Comparison of ENCODE assay signal across 11 mouse cellular contexts in the genomic region with DNA sequence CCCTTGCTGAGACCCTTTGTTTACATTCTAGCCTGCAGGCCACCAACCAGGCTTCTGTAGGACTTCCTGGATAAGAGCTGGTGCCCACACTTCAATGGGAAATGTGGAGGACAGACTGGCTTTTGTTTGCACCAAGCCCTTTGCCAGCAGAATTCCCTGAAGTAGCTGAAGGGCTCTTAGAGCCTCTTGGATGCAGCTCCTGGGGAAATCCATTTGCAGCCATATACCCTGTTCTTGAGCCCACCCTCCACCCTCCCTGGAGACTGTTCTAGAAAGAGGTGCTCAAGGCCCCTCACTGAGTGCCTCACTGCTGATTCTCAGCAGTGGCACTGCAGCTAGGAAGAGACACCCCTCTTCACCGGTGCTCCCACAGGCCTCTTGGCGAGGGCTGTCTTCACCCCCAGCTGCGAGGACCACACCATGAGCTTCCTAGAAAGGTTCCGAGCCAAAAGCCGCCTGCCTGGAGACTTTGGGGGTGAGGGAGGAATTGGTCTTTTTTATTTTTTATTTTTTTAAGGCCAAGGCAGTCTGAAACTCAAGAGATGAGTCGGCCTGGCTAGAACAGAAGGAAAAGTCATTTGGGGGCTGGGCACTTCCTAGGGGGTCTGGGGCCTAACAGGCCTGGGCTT. TPM values are rescaled to one million over a fixed set of nuclear protein-coding genes. Genes with fewer than 3 reads are reported as not detected.
DNase-seq lines count a peak whose midpoint lies in the region; ATAC-seq and TF ChIP-seq lines count a peak whose summit lies in the region.
"Had no signal": no experiment of that assay in that cellular context is flagged by ENCODE, and none has a peak within 500 bp of the region (broad histone marks: within the 10 kb centered on the region; RNA-seq: fewer than 3 reads in every experiment).

No protein-coding gene starts in this region.

- no peak overlapping the region for H3K4me2 ChIP-seq in forebrain, embryonic 12.5 days
- no peak overlapping the region for H3K4me2 ChIP-seq in forebrain, embryonic 13.5 days
- H3K4me2 ChIP-seq in liver, embryonic 13.5 days: no peak overlapping the region
- H3K4me2 ChIP-seq in liver, embryonic 12.5 days: no peak overlapping the region
- H3K4me2 ChIP-seq in limb, embryonic 11.5 days (ENCODE audit: low read depth, severe bottlenecking): no peak overlapping the region
- H3K4me2 ChIP-seq: midbrain, embryonic 12.5 days had no signal

- no peak for TF ChIP-seq POLR2A in small intestine, adult 2 months (IDR thresholded peaks at IDR 0.05; ENCODE audit: low read depth, low read length)

- no peak for TF ChIP-seq CTCF in small intestine, adult 2 months (IDR thresholded peaks at IDR 0.05; ENCODE audit: extremely low read depth, insufficient read length, insufficient replicate concordance, low read depth, low read length)

- H3K27ac ChIP-seq in forebrain, embryonic 12.5 days: 0 out of 2 replicates have a peak overlapping the region, but pooled peaks have one; percentile 25
- no peak overlapping the region for H3K27ac ChIP-seq in forebrain, embryonic 13.5 days
- peak overlapping the region; percentile 50 for H3K27ac ChIP-seq in liver, embryonic 13.5 days
- no peak overlapping the region for H3K27ac ChIP-seq in liver, embryonic 12.5 days
- 0 out of 2 replicates have a peak overlapping the region, but pooled peaks have one; percentile 2 for H3K27ac ChIP-seq in limb, embryonic 11.5 days (replicated peaks; ENCODE audit: low read depth, low read length)
- peak overlapping the region; percentile 92 for H3K27ac ChIP-seq in small intestine, adult 2 months (ENCODE audit: insufficient read depth, low read depth, low read length)

- H3K36me3 ChIP-seq in forebrain, embryonic 12.5 days (replicated peaks): peaks cover 70% of the 10 kb centered on the region
- H3K36me3 ChIP-seq in forebrain, embryonic 13.5 days (ENCODE audit: poor library complexity, severe bottlenecking): peaks cover 76% of the 10 kb centered on the region
- peaks cover 56% of the 10 kb centered on the region for H3K36me3 ChIP-seq in liver, embryonic 13.5 days
- H3K36me3 ChIP-seq in liver, embryonic 12.5 days: peaks cover 65% of the 10 kb centered on the region
- peaks cover 23% of the 10 kb centered on the region; the same call in 1 of the 2 replicates for H3K36me3 ChIP-seq in limb, embryonic 11.5 days (ENCODE audit: control insufficient read depth, insufficient read depth, low read length)
- peaks cover 68% of the 10 kb centered on the region for H3K36me3 ChIP-seq in small intestine, adult 2 months (ENCODE audit: control insufficient read depth, insufficient read depth, low read length)

- H3K9me3 ChIP-seq in forebrain, embryonic 12.5 days: no peaks in the 10 kb centered on the region
- no peaks in the 10 kb centered on the region for H3K9me3 ChIP-seq in forebrain, embryonic 13.5 days (replicated peaks)
- H3K9me3 ChIP-seq in liver, embryonic 13.5 days (replicated peaks): no peaks in the 10 kb centered on the region
- no peaks in the 10 kb centered on the region for H3K9me3 ChIP-seq in liver, embryonic 12.5 days (replicated peaks)
- no peaks in the 10 kb centered on the region for H3K9me3 ChIP-seq in limb, embryonic 11.5 days (ENCODE audit: control insufficient read depth, low read length)
- H3K9me3 ChIP-seq: midbrain, embryonic 12.5 days had no signal

- peaks cover 16% of the 10 kb centered on the region for H3K4me1 ChIP-seq in forebrain, embryonic 12.5 days
- H3K4me1 ChIP-seq in forebrain, embryonic 13.5 days: peaks cover 23% of the 10 kb centered on the region
- peaks cover 11% of the 10 kb centered on the region for H3K4me1 ChIP-seq in liver, embryonic 13.5 days (replicated peaks)
- H3K4me1 ChIP-seq in liver, embryonic 12.5 days: peaks cover 15% of the 10 kb centered on the region
- H3K4me1 ChIP-seq in limb, embryonic 11.5 days (ENCODE audit: control insufficient read depth, insufficient read depth, low read length): peaks cover 26% of the 10 kb centered on the region
- H3K4me1 ChIP-seq in small intestine, adult 2 months (ENCODE audit: control insufficient read depth, insufficient read depth, insufficient read length, low read length): peaks cover 10% of the 10 kb centered on the region; the same call in 1 of the 2 replicates

- H3K4me3 ChIP-seq in forebrain, embryonic 12.5 days (replicated peaks): no peak overlapping the region
- H3K4me3 ChIP-seq in forebrain, embryonic 13.5 days: no peak overlapping the region
- no peak overlapping the region for H3K4me3 ChIP-seq in liver, embryonic 13.5 days (replicated peaks)
- H3K4me3 ChIP-seq in liver, embryonic 12.5 days: no peak overlapping the region
- no peak overlapping the region for H3K4me3 ChIP-seq in limb, embryonic 11.5 days (ENCODE audit: low read depth, low read length)
- H3K4me3 ChIP-seq in small intestine, adult 2 months (ENCODE audit: low read depth, low read length): no peak overlapping the region
- H3K4me3 ChIP-seq: midbrain, embryonic 12.5 days had no signal

- WGBS in forebrain, embryonic 12.5 days: 82% methylated on average over 6 of the region's 6 CpGs
- 86% methylated on average over 6 of the region's 6 CpGs for WGBS in forebrain, embryonic 13.5 days
- 80% methylated on average over 6 of the region's 6 CpGs for WGBS in liver, embryonic 13.5 days (ENCODE audit: insufficient replicate concordance)
- WGBS in liver, embryonic 12.5 days (ENCODE audit: insufficient replicate concordance): 83% methylated on average over 6 of the region's 6 CpGs
- 81% methylated on average over 6 of the region's 6 CpGs for WGBS in limb, embryonic 11.5 days
- 79% methylated on average over 6 of the region's 6 CpGs for WGBS in small intestine, adult 2 months

- no peak for ATAC-seq in forebrain, embryonic 12.5 days (ENCODE audit: low FRiP score)
- ATAC-seq in forebrain, embryonic 13.5 days: no peak
- no peak for ATAC-seq in liver, embryonic 13.5 days (ENCODE audit: low read depth)
- no peak for ATAC-seq in liver, embryonic 12.5 days
- ATAC-seq in limb, embryonic 11.5 days (ENCODE audit: insufficient number of reproducible peaks, low FRiP score, low TSS enrichment, low read depth): no peak

- no peak for DNase-seq in liver, embryonic 13.5 days
- no peak for DNase-seq in limb, embryonic 11.5 days (ENCODE audit: low spot score)
- no peak for DNase-seq in c-Kit-positive CD71-positive TER-119-positive erythroid progenitor cells, embryonic 14.5 days (ENCODE audit: low spot score)
- DNase-seq in adrenal gland, postnatal 4 days (ENCODE audit: low spot score in 2 of 2): no peak
- DNase-seq: cerebellum, adult 18-20 months; thymus, postnatal 4 days had no signal

- no peak overlapping the region for H3K9ac ChIP-seq in forebrain, embryonic 12.5 days
- no peak overlapping the region for H3K9ac ChIP-seq in forebrain, embryonic 13.5 days
- no peak overlapping the region for H3K9ac ChIP-seq in liver, embryonic 13.5 days
- no peak overlapping the region for H3K9ac ChIP-seq in liver, embryonic 12.5 days
- 0 out of 2 replicates have a peak overlapping the region, but pooled peaks have one; percentile 7 for H3K9ac ChIP-seq in limb, embryonic 11.5 days (ENCODE audit: low read length)
- H3K9ac ChIP-seq: midbrain, embryonic 12.5 days had no signal

- no peaks in the 10 kb centered on the region for H3K27me3 ChIP-seq in forebrain, embryonic 12.5 days
- H3K27me3 ChIP-seq in forebrain, embryonic 13.5 days: no peaks in the 10 kb centered on the region
- H3K27me3 ChIP-seq in liver, embryonic 13.5 days: no peaks in the 10 kb centered on the region
- H3K27me3 ChIP-seq in liver, embryonic 12.5 days (replicated peaks): no peaks in the 10 kb centered on the region
- no peaks in the 10 kb centered on the region for H3K27me3 ChIP-seq in limb, embryonic 11.5 days (ENCODE audit: control insufficient read depth, insufficient read depth, low read length)
- H3K27me3 ChIP-seq in small intestine, adult 2 months (ENCODE audit: control insufficient read depth, insufficient read depth, low read length): no peaks in the 10 kb centered on the region
- H3K27me3 ChIP-seq: midbrain, embryonic 12.5 days had no signal

RNA-seq across cellular contexts. Expression of gene Eva1b, which starts 14.8 kb away (rescaled TPM):
- polyA plus RNA-seq in forebrain, embryonic 12.5 days (2016; fragmentation: Nextera tagmentation; extraction: Ambion mirVana): 13.1 and 15.9 TPM in 2 replicates
- polyA plus RNA-seq in forebrain, embryonic 13.5 days (2015; fragmentation: Nextera tagmentation; extraction: Ambion mirVana): 7.9 and 8.1 TPM in 2 replicates
- 11.8 and 13.3 TPM in 2 replicates for polyA plus RNA-seq in liver, embryonic 13.5 days (2015; fragmentation: Nextera tagmentation; extraction: Ambion mirVana)
- polyA plus RNA-seq in liver, embryonic 12.5 days (2016; fragmentation: Nextera tagmentation; extraction: Ambion mirVana): 19.3 and 19.5 TPM in 2 replicates
- 64.3 and 70.3 TPM in 2 replicates for polyA plus RNA-seq in limb, embryonic 11.5 days (2014; fragmentation: Nextera tagmentation; extraction: Ambion mirVana)
- polyA plus RNA-seq in small intestine, adult 2 months (2012; rRNA removed): 45.0 and 54.3 TPM in 2 replicates
- 10 to 100 TPM; 67.2 to 69.6 TPM for total RNA-seq in adrenal gland, postnatal 4 days (2021)

RNA-seq across cellular contexts. Expression of gene Stk40, which starts 29.0 kb away (rescaled TPM):
- polyA plus RNA-seq in forebrain, embryonic 12.5 days (2016; fragmentation: Nextera tagmentation; extraction: Ambion mirVana): 42.8 and 48.5 TPM in 2 replicates
- 34.2 and 36.1 TPM in 2 replicates for polyA plus RNA-seq in forebrain, embryonic 13.5 days (2015; fragmentation: Nextera tagmentation; extraction: Ambion mirVana)
- polyA plus RNA-seq in liver, embryonic 13.5 days (2015; fragmentation: Nextera tagmentation; extraction: Ambion mirVana): 13.9 and 15.9 TPM in 2 replicates
- 22.4 and 23.0 TPM in 2 replicates for polyA plus RNA-seq in liver, embryonic 12.5 days (2016; fragmentation: Nextera tagmentation; extraction: Ambion mirVana)
- 27.8 and 30.4 TPM in 2 replicates for polyA plus RNA-seq in limb, embryonic 11.5 days (2014; fragmentation: Nextera tagmentation; extraction: Ambion mirVana)
- polyA plus RNA-seq in small intestine, adult 2 months (2012; rRNA removed): 14.5 and 24.0 TPM in 2 replicates
- total RNA-seq in adrenal gland, postnatal 4 days (2021): 10 to 100 TPM; 25.9 to 30.5 TPM

RNA-seq across cellular contexts. Expression of gene Sh3d21, which starts 30.5 kb away (rescaled TPM):
- polyA plus RNA-seq in forebrain, embryonic 12.5 days (2016; fragmentation: Nextera tagmentation; extraction: Ambion mirVana): 0.96 and 1.5 TPM in 2 replicates
- 0.39 and 0.41 TPM in 2 replicates for polyA plus RNA-seq in forebrain, embryonic 13.5 days (2015; fragmentation: Nextera tagmentation; extraction: Ambion mirVana)
- 0.82 and 1.3 TPM in 2 replicates for polyA plus RNA-seq in liver, embryonic 13.5 days (2015; fragmentation: Nextera tagmentation; extraction: Ambion mirVana)
- 1.3 and 1.6 TPM in 2 replicates for polyA plus RNA-seq in liver, embryonic 12.5 days (2016; fragmentation: Nextera tagmentation; extraction: Ambion mirVana)
- 5.4 and 5.5 TPM in 2 replicates for polyA plus RNA-seq in limb, embryonic 11.5 days (2014; fragmentation: Nextera tagmentation; extraction: Ambion mirVana)
- 5.2 and 6.5 TPM in 2 replicates for polyA plus RNA-seq in small intestine, adult 2 months (2012; rRNA removed)
- total RNA-seq in adrenal gland, postnatal 4 days (2021): 1 to 10 TPM; 4.2 to 4.3 TPM

RNA-seq across cellular contexts. Expression of gene Lsm10, which starts 36.3 kb away (rescaled TPM):
- 41.9 and 46.6 TPM in 2 replicates for polyA plus RNA-seq in forebrain, embryonic 12.5 days (2016; fragmentation: Nextera tagmentation; extraction: Ambion mirVana)
- 55.9 and 56.0 TPM in 2 replicates for polyA plus RNA-seq in forebrain, embryonic 13.5 days (2015; fragmentation: Nextera tagmentation; extraction: Ambion mirVana)
- polyA plus RNA-seq in liver, embryonic 13.5 days (2015; fragmentation: Nextera tagmentation; extraction: Ambion mirVana): 31.1 and 31.3 TPM in 2 replicates
- 34.5 and 36.7 TPM in 2 replicates for polyA plus RNA-seq in liver, embryonic 12.5 days (2016; fragmentation: Nextera tagmentation; extraction: Ambion mirVana)
- polyA plus RNA-seq in limb, embryonic 11.5 days (2014; fragmentation: Nextera tagmentation; extraction: Ambion mirVana): 39.0 and 44.8 TPM in 2 replicates
- polyA plus RNA-seq in small intestine, adult 2 months (2012; rRNA removed): 10.7 and 13.3 TPM in 2 replicates
- 10 to 100 TPM; 26.7 to 27.1 TPM for total RNA-seq in adrenal gland, postnatal 4 days (2021)

Comparison
In these comparisons a context has a peak if more than half of its experiments do, and no peak if none do; other contexts are left out.
1. H3K27ac ChIP-seq: peak in forebrain, embryonic 12.5 days (single experiment), liver, embryonic 13.5 days (single experiment), limb, embryonic 11.5 days (single experiment) and small intestine, adult 2 months (single experiment); none in forebrain, embryonic 13.5 days (single experiment) and liver, embryonic 12.5 days (single experiment).